Mouse (Mus musculus) hindbrain, embryonic 11.5 days (tissue): ENCODE data around the gene Olfr1229. TPM values are rescaled to one million over a fixed set of nuclear protein-coding genes. Genes with fewer than 3 reads are reported as not detected.

Experiments used
- ATAC-seq: fragments of 200-750 bp; cut with Nextera tagmentation; 2 replicates; pipeline ENCODE4 v1.8.0; 2017; ENCODE audit warnings: mild to moderate bottlenecking, moderate TSS enrichment, moderate library complexity; ENCODE audit not compliant: low FRiP score
- DNase-seq: peaks from one replicate; pipeline ENCODE4 v3.0.0-alpha.2; 2015; ENCODE audit warnings: low spot score
- H3K27ac ChIP-seq: fragments of 300-500 bp; sonication (generic); 2 replicates; pipeline ENCODE4 v1.5.1; 2014; ENCODE audit warnings: mild to moderate bottlenecking, low read depth, low read length
- H3K27me3 ChIP-seq: fragments of 300-500 bp; sonication (generic); 2 replicates; pipeline ENCODE4 v1.6.1; 2014; ENCODE audit warnings: mild to moderate bottlenecking, low read length, moderate library complexity, mixed read lengths; ENCODE audit not compliant: control insufficient read depth, insufficient read depth
- H3K36me3 ChIP-seq: fragments of 300-500 bp; sonication (generic); 2 replicates; pipeline ENCODE4 v1.6.1; 2014; ENCODE audit warnings: mild to moderate bottlenecking, low read length, moderate library complexity, mixed read lengths; ENCODE audit not compliant: control insufficient read depth, insufficient read depth
- H3K4me1 ChIP-seq: fragments of 300-500 bp; sonication (generic); replicated peaks from 2 replicates; pipeline ENCODE4 v1.6.1; 2014; ENCODE audit warnings: low read length, mixed read lengths; ENCODE audit not compliant: control insufficient read depth, insufficient read depth
- H3K4me2 ChIP-seq: fragments of 300-500 bp; sonication (generic); replicated peaks from 2 replicates; pipeline ENCODE4 v1.6.1; 2014; ENCODE audit warnings: mild to moderate bottlenecking, low read depth, low read length
- H3K4me3 ChIP-seq: fragments of 300-500 bp; sonication (generic); 2 replicates; pipeline ENCODE4 v1.5.1; 2014; ENCODE audit warnings: low read depth, low read length
- H3K9ac ChIP-seq: fragments of 300-500 bp; sonication (generic); 2 replicates; pipeline ENCODE4 v1.6.1; 2014; ENCODE audit warnings: low read depth, low read length
- H3K9me3 ChIP-seq: fragments of 300-500 bp; sonication (generic); 2 replicates; pipeline ENCODE4 v1.6.1; 2016; ENCODE audit warnings: low read length; ENCODE audit not compliant: control insufficient read depth
- WGBS: fragments of 180-500 bp; shearing (Covaris S2); extraction: QIAGEN DNeasy Blood & Tissue Kit; methylation state at CpG from one replicate; pipeline ENCODE4 v1.1.7; 2014; 5-methylcytosine and 5-hydroxymethylcytosine counted together
- polyA plus RNA-seq: library from polyadenylated mRNA; unstranded; fragments of >200 nt; fragmentation: Nextera tagmentation; extraction: Ambion mirVana; gene quantifications from 2 replicates; pipeline ENCODE4 v1.2.1, GENCODE M21; 2014

Gene Olfr1229
- not detected in 2 replicates for polyA plus RNA-seq

GRCm38 (mm10) chr2:89287914-89288313 is at the start of gene Olfr1229:
Gene Olfr1229 (minus strand): TSS chr2:89288014.
- no peak within 1 kb of the TSS for H3K4me3 ChIP-seq
- no peak for DNase-seq
- WGBS, result 86% methylated on average over 2 of the region's 2 CpGs

GRCm38 (mm10) chr2:89329575-89329974 is 41.8 kb upstream of the Olfr1229 start, which contains the start of gene Olfr1232:
Gene Olfr1232 (minus strand): TSS chr2:89329675.
- Histone ChIP-seq H3K9ac (no peak within 1 kb of the TSS), H3K4me1 (no peaks in the 10 kb centered on the region), H3K27ac (no peak within 1 kb of the TSS), H3K27me3 (no peaks in the 10 kb centered on the region), H3K9me3 (no peaks in the 10 kb centered on the region), H3K36me3 (no peaks in the 10 kb centered on the region), H3K4me3 (no peak within 1 kb of the TSS), H3K4me2 (no peak within 1 kb of the TSS)
- DNase-seq (no peak), ATAC-seq (no peak)

More at GRCm38 (mm10) chr2:89287914-89288313, at the start of gene Olfr1229:
- Histone ChIP-seq H3K9ac (no peak within 1 kb of the TSS), H3K36me3 (no peaks in the 10 kb centered on the region), H3K27ac (no peak within 1 kb of the TSS), H3K27me3 (no peaks in the 10 kb centered on the region), H3K4me2 (no peak within 1 kb of the TSS), H3K9me3 (no peaks in the 10 kb centered on the region), H3K4me1 (no peaks in the 10 kb centered on the region)
- ATAC-seq, result no peak

GRCm38 (mm10) chr2:89306974-89307373 is 19.2 kb upstream of the Olfr1229 start, which contains the start of gene Olfr1231:
Gene Olfr1231 (minus strand): TSS chr2:89307074.
- H3K36me3 ChIP-seq, result no peaks in the 10 kb centered on the region
- no peak within 1 kb of the TSS for H3K9ac ChIP-seq
- ATAC-seq (no peak), DNase-seq (no peak)
- H3K4me3 ChIP-seq, result no peak within 1 kb of the TSS
- no peaks in the 10 kb centered on the region for H3K9me3 ChIP-seq
- 82% methylated on average over 2 of the region's 2 CpGs for WGBS
- H3K4me1 ChIP-seq, result no peaks in the 10 kb centered on the region
- no peak within 1 kb of the TSS for H3K27ac ChIP-seq
- no peaks in the 10 kb centered on the region for H3K27me3 ChIP-seq
- no peak within 1 kb of the TSS for H3K4me2 ChIP-seq

- WGBS, result 89% methylated on average over 1 of the region's 1 CpGs
- no peak for ATAC-seq
- no peak within 1 kb of the TSS for H3K4me3 ChIP-seq
- H3K4me2 ChIP-seq, result no peak within 1 kb of the TSS
- DNase-seq, result no peak
- H3K9me3 ChIP-seq, result no peaks in the 10 kb centered on the region
- H3K27ac ChIP-seq, result no peak within 1 kb of the TSS
- no peaks in the 10 kb centered on the region for H3K4me1 ChIP-seq
- no peaks in the 10 kb centered on the region for H3K36me3 ChIP-seq
- H3K27me3 ChIP-seq, result no peaks in the 10 kb centered on the region
- no peak within 1 kb of the TSS for H3K9ac ChIP-seq
Observed at GRCm38 (mm10) chr2:89297168-89297567, 9.4 kb upstream of the Olfr1229 start, which contains the start of gene Olfr1230. Gene Olfr1230 (minus strand): TSS chr2:89297268.

- Histone ChIP-seq H3K27ac (no peak within 1 kb of the TSS), H3K4me2 (no peak within 1 kb of the TSS), H3K4me3 (no peak within 1 kb of the TSS), H3K4me1 (no peaks in the 10 kb centered on the region), H3K27me3 (no peaks in the 10 kb centered on the region), H3K36me3 (no peaks in the 10 kb centered on the region), H3K9me3 (no peaks in the 10 kb centered on the region), H3K9ac (no peak within 1 kb of the TSS)
- no peak for DNase-seq
- ATAC-seq, result no peak
Observed at GRCm38 (mm10) chr2:89253962-89254361, 33.9 kb downstream of the Olfr1229 start, which contains the start of gene Olfr1228. Gene Olfr1228 (minus strand): TSS chr2:89254062.

Other genes starting within 250 kb of the Olfr1229 start
- gene Olfr1218, start 226.8 kb downstream of the Olfr1229 start, polyA plus RNA-seq, result not detected in 2 replicates
- not detected in 2 replicates for gene Olfr1219, start 204.5 kb downstream of the Olfr1229 start, polyA plus RNA-seq
- gene Olfr1220, start 181.2 kb downstream of the Olfr1229 start, polyA plus RNA-seq, result not detected in 2 replicates
- not detected in 2 replicates for gene Olfr1221, start 170.7 kb downstream of the Olfr1229 start, polyA plus RNA-seq
- not detected in 2 replicates for gene Olfr1222, start 155.0 kb downstream of the Olfr1229 start, polyA plus RNA-seq
- gene Olfr1223, start 136.5 kb downstream of the Olfr1229 start, polyA plus RNA-seq, result not detected in 2 replicates
- not detected in 2 replicates for gene Olfr1224-ps1, start 123.9 kb downstream of the Olfr1229 start, polyA plus RNA-seq
- gene Olfr1225, start 113.3 kb downstream of the Olfr1229 start, polyA plus RNA-seq, result not detected in 2 replicates
- gene Olfr1226, start 88.0 kb downstream of the Olfr1229 start, polyA plus RNA-seq, result not detected in 2 replicates
- not detected in 2 replicates for gene Olfr1228, start 34.0 kb downstream of the Olfr1229 start, polyA plus RNA-seq
- not detected in 2 replicates for gene Olfr1230, start 9.3 kb upstream of the Olfr1229 start, polyA plus RNA-seq
- gene Olfr1231, start 19.1 kb upstream of the Olfr1229 start, polyA plus RNA-seq, result not detected in 2 replicates
- gene Olfr1232, start 41.7 kb upstream of the Olfr1229 start, polyA plus RNA-seq, result not detected in 2 replicates
- gene Olfr1233, start 54.4 kb upstream of the Olfr1229 start, polyA plus RNA-seq, result not detected in 2 replicates
- gene Olfr1234, start 76.9 kb upstream of the Olfr1229 start, polyA plus RNA-seq, result not detected in 2 replicates
- not detected in 2 replicates for gene Olfr1238, start 121.7 kb upstream of the Olfr1229 start, polyA plus RNA-seq
- not detected in 2 replicates for gene Olfr1239, start 132.4 kb upstream of the Olfr1229 start, polyA plus RNA-seq
- not detected in 2 replicates for gene Olfr1240, start 155.0 kb upstream of the Olfr1229 start, polyA plus RNA-seq
- gene Olfr1241, start 199.1 kb upstream of the Olfr1229 start, polyA plus RNA-seq, result not detected in 2 replicates
- not detected in 2 replicates for gene Olfr1242, start 210.3 kb upstream of the Olfr1229 start, polyA plus RNA-seq
- not detected in 2 replicates for gene Olfr1243, start 243.5 kb upstream of the Olfr1229 start, polyA plus RNA-seq